Mouse (Mus musculus): ENCODE measurements around the gene Olfm4.

DNA sequence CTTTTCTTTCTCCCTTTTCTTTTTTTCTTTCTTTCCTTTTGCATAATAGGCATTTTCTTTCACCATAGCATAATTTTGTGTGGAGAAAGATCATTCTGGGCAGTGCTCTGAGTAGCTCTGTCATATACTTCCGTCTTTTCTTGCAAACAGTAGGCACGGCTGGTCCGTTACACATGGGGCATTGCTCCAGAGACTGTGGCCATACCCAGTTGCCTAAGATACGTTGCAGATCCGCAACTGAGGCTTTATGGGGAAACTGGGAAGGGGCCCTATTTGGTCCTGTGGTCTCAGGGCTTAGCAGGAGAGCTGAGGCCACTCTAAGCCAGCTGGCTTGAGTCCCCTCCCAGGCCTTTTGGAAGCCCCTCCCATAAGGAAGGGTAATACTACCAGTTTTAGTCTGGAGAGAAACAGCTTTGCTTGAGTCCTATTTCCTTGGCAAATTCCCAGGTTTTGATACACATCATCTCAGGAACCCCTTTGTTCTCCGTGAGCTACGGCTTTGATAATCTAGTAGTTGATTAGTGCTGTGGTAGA is 1.3 kb downstream of the Olfm4 start:
- TF ChIP-seq CTCF (IDR thresholded peaks at IDR 0.05; ENCODE audit: borderline replicate concordance, insufficient read depth, low read length) = no peak
- TF ChIP-seq POLR2A (IDR thresholded peaks at IDR 0.05; ENCODE audit: low read depth, low read length) = no peak
